Mouse (Mus musculus) T-helper 1 cell (primary cell): Measurements from ENCODE around the gene Serpinb9f.
"Not testable (repeated sequence)": the region's sequence is repeated elsewhere in the genome, so short reads cannot be mapped to it uniquely, and the experiment has no call there.

Source experiments
- in situ Hi-C: fragments of 300-600 bp; cut with MboI, MseI; formaldehyde crosslinking; loops from one replicate; pipeline ENCODE4 v1.15.1; 2025; ENCODE audit warnings: high pct_unique_total_duplicates

The Serpinb9f gene

DNA sequence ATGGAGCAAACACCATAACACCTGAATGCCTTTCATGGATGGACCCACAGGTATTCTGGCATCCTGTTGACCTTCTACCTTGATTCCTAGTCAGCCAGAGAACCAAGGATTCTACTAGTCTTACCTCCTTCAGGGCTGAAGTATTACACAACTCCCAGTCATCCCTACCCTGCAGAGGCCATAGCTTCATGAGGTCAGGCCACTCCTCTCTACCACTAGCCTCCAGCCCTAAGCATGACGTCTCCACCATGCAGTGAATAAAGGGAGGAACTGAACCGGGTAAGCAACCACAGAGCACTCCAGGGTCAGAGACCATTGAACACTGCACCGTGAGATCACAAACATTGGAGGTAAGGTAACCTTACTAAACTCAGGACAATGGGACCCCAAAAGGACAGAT is at the start of gene Serpinb9f:
Serpinb9f (plus strand) TSS at position 301 of the 400 bp plus-strand sequence.
- in situ Hi-C loops = loop anchor here (25.0 kb wide), 1 partner anchor 1586 kb away; no protein-coding TSS in a partner anchor

DNA sequence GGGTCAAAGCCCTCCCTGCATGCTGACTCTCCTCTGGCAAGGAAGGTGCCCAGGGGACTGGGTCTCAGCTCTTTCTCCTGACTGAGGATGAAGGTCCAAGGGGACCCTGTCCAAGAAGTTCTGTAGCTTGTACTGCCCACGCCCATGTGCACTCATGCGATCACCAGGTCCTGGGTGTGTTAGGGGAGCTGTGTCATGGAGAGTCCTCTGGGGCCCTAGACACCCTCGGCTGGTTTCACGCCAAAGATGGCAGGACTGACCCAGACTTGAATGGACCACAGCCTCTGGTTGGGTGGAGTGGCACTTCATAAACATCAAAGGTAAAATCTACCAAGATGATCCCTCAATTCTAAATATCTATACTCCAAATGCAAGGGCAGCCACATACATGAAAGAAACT is 15.2 kb upstream of the Serpinb9f start:
- in situ Hi-C loops = loop anchor here (25.0 kb wide), 1 partner anchor 1571 kb away; no protein-coding TSS in a partner anchor

- in situ Hi-C loops = not testable (repeated sequence)
Observed at GRCm38 (mm10) chr13:33356666-33357065, 32.8 kb downstream of the Serpinb9f start.
